Mouse (Mus musculus) ovary, adult 18-20 months (tissue): ENCODE results near the gene Fads6.

Experiments
- DNase-seq: peaks from one replicate; pipeline ENCODE4 v3.0.0; 2022; ENCODE audit warnings: low spot score, mixed read lengths

Gene Fads6

GRCm38 (mm10) chr11:115250405-115251090 lies 46.9 kb downstream of the Fads6 start:
- DNase-seq: no peak

GRCm38 (mm10) chr11:115249721-115250404 lies 47.6 kb downstream of the Fads6 start:
- no peak for DNase-seq

DNA sequence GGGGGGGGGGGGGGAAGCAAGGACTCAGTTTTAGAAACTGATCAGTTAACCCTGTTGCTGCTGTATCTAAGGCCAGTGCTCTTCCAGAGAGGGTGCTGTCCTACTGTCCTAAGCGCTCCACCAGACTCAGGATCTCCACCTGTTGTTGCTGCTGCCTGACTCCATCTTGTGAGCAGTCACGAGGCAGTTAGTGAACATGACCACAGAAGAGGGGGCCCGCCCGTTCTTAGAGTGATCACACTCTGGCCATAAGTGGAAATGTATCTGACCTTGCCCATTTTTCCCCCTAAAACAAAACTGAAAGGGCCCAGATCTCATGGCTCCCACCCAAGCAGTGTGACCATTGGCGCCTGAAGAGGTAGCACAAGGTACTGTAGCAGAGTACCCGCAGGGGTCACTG lies 49.5 kb downstream of the Fads6 start:
- no peak for DNase-seq

DNA sequence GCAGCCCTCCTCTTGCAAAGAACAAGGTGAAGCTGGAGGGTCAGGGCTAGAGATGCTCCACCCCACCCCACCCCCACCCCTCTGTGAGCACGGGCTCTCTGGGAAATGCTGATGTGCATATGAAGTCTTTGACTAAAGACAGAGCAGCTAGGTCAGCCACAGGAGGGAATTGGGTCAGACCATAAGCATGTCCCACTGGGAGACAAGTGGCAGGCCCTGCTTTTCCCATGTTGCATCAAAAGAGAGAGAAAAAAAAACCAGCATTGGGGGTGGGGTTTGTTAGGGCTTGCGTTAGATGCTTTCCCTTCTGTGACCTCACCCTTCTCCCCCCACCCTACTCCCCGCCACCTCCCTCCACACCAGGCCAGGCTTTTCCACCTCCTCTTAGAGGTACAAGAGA lies 50.2 kb downstream of the Fads6 start:
- DNase-seq: no peak

GRCm38 (mm10) chr11:115246386-115246785 lies 51.1 kb downstream of the Fads6 start:
- DNase-seq: no peak

GRCm38 (mm10) chr11:115244840-115245239 lies 52.6 kb downstream of the Fads6 start:
- DNase-seq: no peak

- no peak for DNase-seq
These were observed 53.7 kb downstream of the Fads6 start for GRCm38 (mm10) chr11:115243783-115244182.

DNA sequence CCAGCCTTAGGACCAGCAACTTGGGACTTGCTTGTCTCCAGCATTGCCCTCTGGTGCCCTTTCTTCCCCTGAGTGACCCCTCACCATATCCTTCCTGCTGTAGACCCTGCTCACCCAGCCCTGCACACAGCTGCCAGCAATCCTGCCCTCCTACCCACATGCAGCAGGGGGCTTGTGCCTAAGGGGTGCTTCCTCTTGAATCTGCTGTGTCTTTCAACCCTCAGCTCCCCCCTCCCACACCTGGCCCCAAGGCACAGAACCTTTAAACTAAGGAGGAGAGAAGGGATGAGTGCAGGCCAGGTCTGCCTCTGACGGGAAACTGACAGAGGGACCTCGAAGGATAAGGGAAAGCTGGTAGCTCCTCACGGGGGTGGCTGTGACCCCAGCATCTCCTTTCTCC lies 54.7 kb downstream of the Fads6 start:
- DNase-seq: no peak

DNA sequence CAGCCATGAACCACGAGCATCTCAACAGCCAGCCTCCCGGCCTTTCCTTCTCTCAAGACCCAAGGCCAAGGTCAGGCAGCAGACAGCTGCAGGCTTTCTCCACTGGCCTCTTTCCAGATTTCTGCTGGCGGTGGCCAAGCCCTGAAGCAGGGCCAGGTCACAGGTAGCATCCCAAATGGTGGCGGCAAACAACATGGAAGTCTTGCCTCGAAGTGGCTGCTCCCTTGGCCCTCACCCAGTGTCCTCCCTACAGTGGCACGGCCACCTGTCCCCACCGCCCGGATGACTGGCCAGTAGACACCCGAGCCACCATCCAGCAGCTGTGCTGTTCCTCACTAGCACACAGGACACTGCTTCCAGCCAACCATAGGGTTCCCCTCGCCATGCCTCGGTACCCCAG lies 56.1 kb downstream of the Fads6 start:
- peak; percentile 36 for DNase-seq

GRCm38 (mm10) chr11:115236570-115236969 lies 60.9 kb downstream of the Fads6 start:
- no peak for DNase-seq

GRCm38 (mm10) chr11:115234320-115235044 lies 63.0 kb downstream of the Fads6 start:
- DNase-seq: peak; percentile 46

DNA sequence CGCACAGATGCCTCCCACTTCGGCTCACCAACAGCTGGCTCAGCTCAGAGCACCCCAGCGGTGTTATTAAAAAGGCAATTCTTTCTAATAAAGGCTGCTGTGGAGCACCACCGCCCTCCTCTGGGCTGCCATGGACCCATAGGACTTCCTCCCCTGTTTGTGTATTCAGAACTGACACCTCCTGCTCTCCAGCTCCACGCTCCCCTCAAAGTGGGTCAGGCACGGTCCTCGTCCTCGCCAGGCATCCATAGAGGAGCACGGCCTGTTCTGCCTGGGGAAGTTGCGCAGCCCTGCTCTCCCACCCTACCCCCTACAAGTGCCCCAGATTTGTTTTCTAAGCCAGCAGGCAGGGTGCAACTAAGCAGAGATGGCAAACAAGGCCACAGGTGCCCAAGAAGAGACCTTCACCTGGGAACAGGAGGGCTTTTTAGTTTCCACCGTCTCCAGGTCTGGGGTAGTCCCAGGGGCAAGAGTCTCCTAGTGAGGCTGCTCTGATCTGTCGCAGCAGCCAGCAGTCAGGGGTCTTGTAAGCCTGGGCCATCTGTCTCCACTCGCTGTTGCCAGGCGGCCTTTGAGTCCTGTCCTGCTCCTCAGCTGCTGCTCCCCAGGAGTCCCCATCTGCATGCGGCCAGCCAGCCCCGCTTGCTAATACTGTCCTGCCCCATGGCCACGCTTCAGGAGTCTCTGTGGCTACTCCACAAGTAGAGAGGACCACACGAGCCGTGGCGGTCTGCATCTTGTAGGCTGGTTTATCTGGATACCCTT lies 63.8 kb downstream of the Fads6 start:
- no peak for DNase-seq

DNA sequence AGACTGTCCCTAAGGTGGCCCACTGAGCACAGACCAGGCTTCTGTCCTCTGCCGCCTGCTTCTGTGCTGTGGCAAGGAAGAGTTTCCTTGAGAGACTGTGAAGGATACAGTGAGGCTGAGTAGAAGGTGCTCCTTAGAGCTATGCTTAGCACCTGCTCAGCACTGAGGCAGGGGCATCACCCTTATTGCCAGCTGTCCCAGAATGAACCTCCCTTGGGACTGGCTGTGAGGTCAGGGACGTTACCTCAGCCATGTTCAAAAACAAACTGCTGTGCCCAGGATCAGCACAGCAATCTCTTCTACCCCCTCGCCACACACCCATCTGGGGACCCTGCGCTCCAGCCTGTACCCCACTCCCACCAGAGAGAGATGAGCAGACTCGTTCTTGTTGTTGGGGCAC lies 64.6 kb downstream of the Fads6 start:
- no peak for DNase-seq

- no peak for DNase-seq
These were observed 65.5 kb downstream of the Fads6 start for GRCm38 (mm10) chr11:115231924-115232323.

DNA sequence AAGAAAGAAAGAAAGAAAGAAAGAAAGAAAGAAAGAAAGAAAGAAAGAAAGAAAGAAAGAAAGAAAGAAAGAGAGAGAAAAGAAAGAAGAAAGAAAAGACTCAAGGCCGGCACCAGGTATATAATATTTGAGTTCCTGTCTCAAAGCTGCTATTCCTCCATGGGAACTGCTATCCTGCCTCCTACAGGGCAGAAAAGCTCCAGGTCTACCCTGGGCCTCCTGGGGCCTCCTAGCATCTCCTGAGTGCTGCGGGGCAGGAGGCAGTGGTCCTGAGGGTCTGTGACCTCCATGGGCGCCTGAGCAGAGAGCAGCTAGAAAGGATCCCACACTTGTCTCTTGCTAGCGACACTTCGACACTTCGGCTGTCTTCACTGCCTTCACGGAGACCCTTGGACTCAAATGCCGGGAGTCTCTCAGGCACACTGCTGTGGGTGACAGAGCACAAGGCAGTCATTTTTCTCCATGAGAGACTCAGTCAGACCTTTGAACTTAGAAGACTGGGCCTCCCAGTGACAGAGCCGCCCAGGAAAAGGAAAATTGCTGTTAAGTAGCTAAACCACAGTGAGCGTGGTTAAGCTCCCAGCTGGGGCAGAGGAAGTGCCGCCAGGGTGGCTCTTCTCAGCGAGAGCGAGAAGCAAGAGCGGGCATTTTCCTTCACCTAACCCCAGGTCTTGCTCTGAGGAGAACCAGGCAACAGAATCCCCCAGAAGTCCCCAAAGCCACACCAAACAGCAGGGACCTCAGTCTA lies 66.1 kb downstream of the Fads6 start:
- DNase-seq: no peak
